In the genomic region with DNA sequence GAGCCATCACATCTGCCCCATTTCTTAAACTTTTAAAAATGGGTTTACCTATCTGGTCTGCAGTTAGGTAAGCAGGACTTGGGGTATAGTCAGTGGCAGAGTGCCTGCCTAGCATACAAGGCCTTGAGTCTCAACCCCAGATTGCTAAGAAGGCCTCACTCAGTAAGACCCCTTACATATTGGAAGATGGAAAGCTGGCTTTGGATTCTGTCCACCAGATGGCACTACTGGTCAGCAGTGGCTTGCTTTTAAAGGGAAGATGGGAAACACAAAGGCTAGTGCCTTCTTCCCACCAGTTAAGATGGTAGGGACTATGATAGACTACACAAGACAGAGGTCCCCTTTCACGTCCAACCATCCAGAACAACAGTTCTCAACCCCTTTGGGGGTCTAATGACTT, we compare ENCODE assay signal across 7 mouse cellular contexts. TPM values are rescaled to one million over a fixed set of nuclear protein-coding genes. Genes with fewer than 3 reads are reported as not detected.
A peak's percentile ranks its signal among the peaks of the same experiment; 100 is the strongest.
DNase-seq lines count a peak whose midpoint lies in the region; ATAC-seq and TF ChIP-seq lines count a peak whose summit lies in the region.

No protein-coding gene starts in this region.

- H3K4me2 ChIP-seq in intestine, postnatal 0 days (replicated peaks; ENCODE audit: low read depth) = no peak overlapping the region
- no peak overlapping the region for H3K4me2 ChIP-seq in intestine, embryonic 15.5 days (replicated peaks)
- H3K4me2 ChIP-seq in neural tube, embryonic 11.5 days (ENCODE audit: low read depth) = no peak overlapping the region

- H3K9ac ChIP-seq in intestine, postnatal 0 days (ENCODE audit: low read depth, low read length) = no peak overlapping the region
- H3K9ac ChIP-seq in intestine, embryonic 15.5 days = no peak overlapping the region
- no peak overlapping the region for H3K9ac ChIP-seq in neural tube, embryonic 11.5 days (ENCODE audit: low read length)

- peak; percentile 85 for TF ChIP-seq CTCF in intestine, postnatal 0 days (IDR thresholded peaks at IDR 0.05; ENCODE audit: low read depth)
- peak; percentile 70 for TF ChIP-seq CTCF in G1E (IDR thresholded peaks at IDR 0.05; ENCODE audit: low read depth, low read length)

- no peak for ATAC-seq in intestine, postnatal 0 days
- ATAC-seq in intestine, embryonic 15.5 days = no peak
- peak; percentile 34; the same call in 1 of the 2 replicates for ATAC-seq in G1E (ENCODE audit: extremely low read depth, insufficient number of reproducible peaks, low FRiP score, poor library complexity, severe bottlenecking)
- no peak for ATAC-seq in neural tube, embryonic 11.5 days (ENCODE audit: insufficient read depth, low FRiP score, low TSS enrichment)

- H3K4me3 ChIP-seq in intestine, postnatal 0 days (ENCODE audit: low read depth, low read length) = no peak overlapping the region
- H3K4me3 ChIP-seq in intestine, embryonic 15.5 days (replicated peaks) = no peak overlapping the region
- no peak overlapping the region for H3K4me3 ChIP-seq in G1E (ENCODE audit: low read depth, low read length)
- no peak overlapping the region for H3K4me3 ChIP-seq in neural tube, embryonic 11.5 days (ENCODE audit: low read depth, low read length)

- H3K27me3 ChIP-seq in intestine, postnatal 0 days (replicated peaks; ENCODE audit: control insufficient read depth, insufficient read depth, low read length) = no peaks in the 10 kb centered on the region
- no peaks in the 10 kb centered on the region for H3K27me3 ChIP-seq in intestine, embryonic 15.5 days (replicated peaks)
- no peaks in the 10 kb centered on the region for H3K27me3 ChIP-seq in G1E (ENCODE audit: insufficient read depth, low read length)
- no peaks in the 10 kb centered on the region for H3K27me3 ChIP-seq in neural tube, embryonic 11.5 days (ENCODE audit: control insufficient read depth, insufficient read depth, low read length)

- WGBS in intestine, postnatal 0 days = 66% methylated on average over 1 of the region's 1 CpGs
- WGBS in intestine, embryonic 15.5 days = 61% methylated on average over 1 of the region's 1 CpGs
- 46% methylated on average over 1 of the region's 1 CpGs for WGBS in neural tube, embryonic 11.5 days

- H3K27ac ChIP-seq in intestine, postnatal 0 days (ENCODE audit: low read depth, low read length) = no peak overlapping the region
- no peak overlapping the region for H3K27ac ChIP-seq in intestine, embryonic 15.5 days
- H3K27ac ChIP-seq in neural tube, embryonic 11.5 days (ENCODE audit: low read depth, low read length) = no peak overlapping the region

- peaks cover 3% of the 10 kb centered on the region; the same call in 1 of the 2 replicates for H3K9me3 ChIP-seq in intestine, postnatal 0 days (ENCODE audit: control insufficient read depth)
- no peaks in the 10 kb centered on the region for H3K9me3 ChIP-seq in intestine, embryonic 15.5 days
- H3K9me3 ChIP-seq in G1E (replicated peaks) = no peaks in the 10 kb centered on the region
- no peaks in the 10 kb centered on the region for H3K9me3 ChIP-seq in neural tube, embryonic 11.5 days (ENCODE audit: control insufficient read depth, low read length)

- DNase-seq in A20 (ENCODE audit: low read depth, low spot score) = peak; percentile 45
- peak; percentile 16 for DNase-seq in G1E (ENCODE audit: low spot score)
- DNase-seq in embryo, embryonic 10 days (ENCODE audit: low spot score) = peak; percentile 67
- DNase-seq in kidney, postnatal 36 days = peak; percentile 50 to 83
- DNase-seq in neural tube, embryonic 11.5 days (ENCODE audit: low spot score) = peak; percentile 51

- H3K36me3 ChIP-seq in intestine, postnatal 0 days (ENCODE audit: control insufficient read depth, insufficient read depth) = peaks cover 25% of the 10 kb centered on the region
- peaks cover 13% of the 10 kb centered on the region for H3K36me3 ChIP-seq in intestine, embryonic 15.5 days
- peaks cover 48% of the 10 kb centered on the region for H3K36me3 ChIP-seq in G1E (replicated peaks)
- peaks cover 3% of the 10 kb centered on the region; the same call in 1 of the 2 replicates for H3K36me3 ChIP-seq in neural tube, embryonic 11.5 days (ENCODE audit: control insufficient read depth, insufficient read depth, low read length)

- no peaks in the 10 kb centered on the region for H3K4me1 ChIP-seq in intestine, postnatal 0 days (replicated peaks; ENCODE audit: control insufficient read depth, insufficient read depth, low read length)
- H3K4me1 ChIP-seq in intestine, embryonic 15.5 days (replicated peaks) = no peaks in the 10 kb centered on the region
- H3K4me1 ChIP-seq in G1E (ENCODE audit: insufficient read depth, low read depth, low read length) = peaks cover 15% of the 10 kb centered on the region
- H3K4me1 ChIP-seq in neural tube, embryonic 11.5 days (ENCODE audit: control insufficient read depth, insufficient read depth, low read length) = no peaks in the 10 kb centered on the region

RNA-seq across cellular contexts. Expression of a gene that starts 20.3 kb away (rescaled TPM):
- polyA plus RNA-seq in intestine, postnatal 0 days (2015; fragmentation: Nextera tagmentation; extraction: Ambion mirVana) = 31.7 and 33.0 TPM in 2 replicates
- 33.4 and 34.3 TPM in 2 replicates for polyA plus RNA-seq in intestine, embryonic 15.5 days (2015; fragmentation: Nextera tagmentation; extraction: Ambion mirVana)
- total RNA-seq in G1E (2014; fragmentation: Nextera tagmentation) (46.3 and 49.1 TPM in 2 replicates), G1E (2017) (46.6 and 52.2 TPM in 2 replicates)
- 71.1 and 92.1 TPM in 2 replicates for polyA plus RNA-seq in G1E (2012)
- 42.1 and 44.4 TPM in 2 replicates for polyA plus RNA-seq in neural tube, embryonic 11.5 days (2014; fragmentation: Nextera tagmentation; extraction: Ambion mirVana)

Comparison
In these comparisons a context has a peak if more than half of its experiments do, and no peak if none do; other contexts are left out.
1. DNase-seq: peak in every context shown above with its lines; median percentile 67 in embryo, embryonic 10 days; 66 in kidney, postnatal 36 days; 51 in neural tube, embryonic 11.5 days; 45 in A20; 16 in G1E.